Mouse (Mus musculus): ENCODE data around the gene Smco1. TPM values are rescaled to one million over a fixed set of nuclear protein-coding genes. Genes with fewer than 3 reads are reported as not detected.
"Not testable (repeated sequence)": the region's sequence is repeated elsewhere in the genome, so short reads cannot be mapped to it uniquely, and the experiment has no call there.

Smco1 gene
- polyA plus RNA-seq, 1 experiment from 2014 or later, result not detected

DNA sequence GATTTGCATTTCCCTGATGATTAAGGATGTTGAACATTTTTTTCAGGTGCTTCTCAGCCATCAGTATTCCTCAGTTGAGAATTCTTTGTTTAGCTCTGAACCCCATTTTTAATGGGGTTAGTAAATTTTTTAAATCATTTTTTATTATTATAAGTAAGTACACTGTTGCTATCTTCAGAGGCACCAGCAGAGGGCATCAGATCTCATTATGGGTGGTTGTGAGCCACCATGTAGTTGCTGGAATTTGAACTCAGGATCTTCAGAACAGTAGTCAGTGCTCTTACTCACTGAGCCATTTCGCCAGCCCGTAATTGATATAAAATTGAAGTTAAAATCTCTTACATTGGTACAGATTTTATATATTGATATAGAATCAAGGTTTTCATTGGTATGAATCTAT lies 7.0 kb upstream of the Smco1 start:
- not testable (repeated sequence) for H3K4me3 ChIP-seq (ENCODE audit: low read depth, low read length); H3K27me3 ChIP-seq (ENCODE audit: control insufficient read depth, insufficient read depth, low read depth, low read length); ATAC-seq (ENCODE audit: low read depth); H3K9ac ChIP-seq (ENCODE audit: low read depth, low read length); H3K4me2 ChIP-seq (ENCODE audit: low read depth, low read length); H3K36me3 ChIP-seq (ENCODE audit: control insufficient read depth, insufficient read depth); H3K9me3 ChIP-seq (replicated peaks; ENCODE audit: control insufficient read depth, low read length); H3K27ac ChIP-seq (ENCODE audit: low read length); H3K4me1 ChIP-seq (ENCODE audit: control insufficient read depth, low read depth, low read length)
- 62% methylated on average over 2 of the region's 2 CpGs for WGBS (ENCODE audit: insufficient replicate concordance)

DNA sequence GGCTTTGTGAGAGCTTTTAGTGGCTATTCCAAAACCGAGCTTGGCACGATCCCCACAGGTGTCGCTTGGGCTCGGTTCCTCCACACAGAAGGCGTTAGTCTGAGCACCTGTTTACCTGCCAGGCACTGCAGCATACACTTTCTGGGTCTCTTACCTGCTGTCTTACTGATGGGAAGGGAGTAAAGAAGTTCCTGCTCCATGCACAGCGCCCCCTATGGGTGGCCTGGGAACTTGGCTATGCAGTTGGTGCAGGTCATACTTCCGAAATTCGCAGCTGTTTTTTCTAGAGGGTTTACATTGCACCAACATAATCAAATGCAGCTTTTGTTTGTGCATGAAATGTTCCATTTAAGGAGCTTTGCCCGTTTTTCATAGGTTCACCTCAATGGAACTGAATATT lies 2.1 kb downstream of the Smco1 start:
- no peak overlapping the region for H3K27ac ChIP-seq (ENCODE audit: low read length)
- WGBS (ENCODE audit: insufficient replicate concordance), result 53% methylated on average over 9 of the region's 9 CpGs
- H3K4me3 ChIP-seq (ENCODE audit: low read depth, low read length), result no peak overlapping the region
- no peaks in the 10 kb centered on the region for H3K27me3 ChIP-seq (ENCODE audit: control insufficient read depth, insufficient read depth, low read depth, low read length)
- no peak overlapping the region for H3K4me2 ChIP-seq (ENCODE audit: low read depth, low read length)
- ATAC-seq (ENCODE audit: low read depth), result no peak
- no peaks in the 10 kb centered on the region for H3K9me3 ChIP-seq (replicated peaks; ENCODE audit: control insufficient read depth, low read length)
- H3K36me3 ChIP-seq (ENCODE audit: control insufficient read depth, insufficient read depth), result no peaks in the 10 kb centered on the region
- H3K9ac ChIP-seq (ENCODE audit: low read depth, low read length), result no peak overlapping the region
- H3K4me1 ChIP-seq (ENCODE audit: control insufficient read depth, low read depth, low read length), result peaks cover 8% of the 10 kb centered on the region

DNA sequence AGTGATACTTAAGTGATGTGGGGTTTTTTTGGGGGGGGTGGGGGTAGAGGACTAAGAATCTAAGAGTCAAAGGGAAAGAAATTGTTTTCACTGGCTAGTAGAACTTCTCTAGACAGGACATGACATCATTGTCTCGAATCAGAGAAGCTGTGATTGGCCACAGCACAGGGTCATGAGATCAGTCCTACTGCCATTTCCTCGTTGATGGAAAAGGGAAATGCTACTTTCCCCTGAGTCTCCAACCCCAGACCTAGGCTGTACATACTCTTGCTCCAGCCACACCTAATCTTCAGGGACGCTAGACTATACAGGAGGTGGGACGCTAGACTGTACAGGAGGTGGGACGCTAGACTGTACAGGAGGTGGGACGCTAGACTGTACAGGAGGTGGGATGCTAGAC lies 3.8 kb downstream of the Smco1 start:
- Histone ChIP-seq H3K27ac (ENCODE audit: low read length) (no peak overlapping the region), H3K4me2 (ENCODE audit: low read depth, low read length) (no peak overlapping the region), H3K27me3 (ENCODE audit: control insufficient read depth, insufficient read depth, low read depth, low read length) (no peaks in the 10 kb centered on the region), H3K9ac (ENCODE audit: low read depth, low read length) (no peak overlapping the region), H3K4me1 (ENCODE audit: control insufficient read depth, low read depth, low read length) (peaks cover 16% of the 10 kb centered on the region), H3K36me3 (ENCODE audit: control insufficient read depth, insufficient read depth) (peaks cover 4% of the 10 kb centered on the region), H3K4me3 (ENCODE audit: low read depth, low read length) (no peak overlapping the region), H3K9me3 (replicated peaks; ENCODE audit: control insufficient read depth, low read length) (no peaks in the 10 kb centered on the region)
- 79% methylated on average over 6 of the region's 6 CpGs for WGBS (ENCODE audit: insufficient replicate concordance)
- no peak for ATAC-seq (ENCODE audit: low read depth)

DNA sequence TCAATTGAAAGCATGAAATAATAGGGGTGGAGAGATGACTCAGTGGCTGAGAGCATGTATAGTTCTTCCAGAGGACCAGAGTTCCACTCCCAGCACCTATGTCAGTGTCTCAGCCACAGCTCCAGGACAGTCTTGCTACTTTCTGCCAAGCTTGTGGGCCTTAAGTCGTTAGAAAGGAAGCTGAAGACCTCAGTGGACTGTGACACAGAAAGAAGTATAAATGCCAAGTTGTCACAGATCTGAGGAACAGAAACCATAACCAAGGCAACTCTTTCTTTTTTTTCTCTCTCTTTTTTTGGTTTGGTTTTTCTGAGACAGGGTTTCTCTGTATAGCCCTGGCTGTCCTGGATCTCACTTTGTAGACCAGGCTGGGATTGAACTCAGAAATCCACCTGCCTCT lies 4.6 kb downstream of the Smco1 start:
- Histone ChIP-seq H3K27me3 (ENCODE audit: control insufficient read depth, insufficient read depth, low read depth, low read length) (no peaks in the 10 kb centered on the region), H3K4me2 (ENCODE audit: low read depth, low read length) (no peak overlapping the region), H3K9ac (ENCODE audit: low read depth, low read length) (no peak overlapping the region), H3K9me3 (replicated peaks; ENCODE audit: control insufficient read depth, low read length) (no peaks in the 10 kb centered on the region), H3K4me1 (ENCODE audit: control insufficient read depth, low read depth, low read length) (peaks cover 16% of the 10 kb centered on the region), H3K36me3 (ENCODE audit: control insufficient read depth, insufficient read depth) (peaks cover 7% of the 10 kb centered on the region), H3K4me3 (ENCODE audit: low read depth, low read length) (no peak overlapping the region), H3K27ac (ENCODE audit: low read length) (no peak overlapping the region)
- no peak for ATAC-seq (ENCODE audit: low read depth)
- WGBS (ENCODE audit: insufficient replicate concordance), result 37% methylated on average over 1 of the region's 1 CpGs

DNA sequence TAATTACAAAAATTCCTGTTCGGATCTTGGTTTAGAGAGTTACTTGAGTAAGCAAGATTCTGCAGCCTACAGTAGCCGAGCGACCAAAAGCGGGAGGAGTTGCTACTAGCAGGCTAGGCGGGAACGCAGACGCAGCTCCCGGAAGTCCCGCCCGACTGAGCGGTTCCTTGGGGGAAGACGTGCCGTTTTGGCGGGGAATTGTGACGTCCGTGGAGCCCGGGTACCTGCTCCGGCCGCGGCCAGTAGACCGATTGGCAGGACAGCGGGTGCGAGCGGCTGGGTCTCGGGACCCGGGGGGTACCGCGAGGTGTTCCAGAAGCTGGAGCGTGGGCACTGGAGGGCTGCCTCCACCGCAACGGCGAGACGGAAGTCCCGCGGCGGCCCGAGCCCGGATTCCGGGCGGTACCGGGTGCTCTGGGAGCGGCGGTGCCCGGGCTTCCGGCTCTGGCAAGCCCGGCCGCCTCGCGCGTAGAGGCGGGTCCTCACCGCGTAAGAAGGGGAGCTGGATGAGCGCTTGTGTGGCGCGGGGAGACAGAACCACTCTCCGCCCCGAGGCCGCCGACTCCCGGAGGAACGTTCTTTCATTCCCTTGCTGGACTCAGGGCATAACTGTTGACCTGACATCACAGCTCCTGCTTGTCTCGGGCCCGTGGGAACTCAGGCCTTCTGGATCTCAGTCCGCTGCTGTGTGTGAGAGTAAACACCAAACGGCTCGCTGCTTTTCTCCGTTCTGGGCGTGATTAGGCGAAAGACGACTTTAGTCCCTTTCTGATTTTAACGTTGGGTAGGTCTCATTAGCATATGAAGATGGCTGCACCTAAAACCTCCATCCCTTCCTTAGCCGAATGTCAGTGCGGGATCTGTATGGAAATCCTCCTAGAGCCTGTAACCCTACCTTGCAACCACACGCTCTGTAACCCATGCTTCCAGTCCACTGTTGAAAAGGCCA lies 6.3 kb downstream of the Smco1 start, which contains the start of gene Rnf168:
TSS of gene Rnf168 (plus strand) at position 152 of the 949 bp plus-strand sequence.
- peak; percentile 92 for ATAC-seq (ENCODE audit: low read depth)
- peak within 1 kb of the TSS; percentile 83 for H3K4me2 ChIP-seq (ENCODE audit: low read depth, low read length)
- under 1% methylated on average over 75 of the region's 75 CpGs for WGBS (ENCODE audit: insufficient replicate concordance)
- peak within 1 kb of the TSS; percentile 98 for H3K27ac ChIP-seq (ENCODE audit: low read length)
- H3K9me3 ChIP-seq (replicated peaks; ENCODE audit: control insufficient read depth, low read length), result no peaks in the 10 kb centered on the region
- H3K36me3 ChIP-seq (ENCODE audit: control insufficient read depth, insufficient read depth), result peaks cover 8% of the 10 kb centered on the region
- no peaks in the 10 kb centered on the region for H3K27me3 ChIP-seq (ENCODE audit: control insufficient read depth, insufficient read depth, low read depth, low read length)
- H3K9ac ChIP-seq (ENCODE audit: low read depth, low read length), result peak within 1 kb of the TSS; percentile 96
- peaks cover 19% of the 10 kb centered on the region for H3K4me1 ChIP-seq (ENCODE audit: control insufficient read depth, low read depth, low read length)
- H3K4me3 ChIP-seq (ENCODE audit: low read depth, low read length), result peak within 1 kb of the TSS; percentile 96

GRCm38 (mm10) chr16:32278396-32278795 lies 7.1 kb downstream of the Smco1 start:
- Histone ChIP-seq H3K36me3 (ENCODE audit: control insufficient read depth, insufficient read depth) (peaks cover 15% of the 10 kb centered on the region), H3K4me3 (ENCODE audit: low read depth, low read length) (peak overlapping the region; percentile 96), H3K9me3 (replicated peaks; ENCODE audit: control insufficient read depth, low read length) (no peaks in the 10 kb centered on the region), H3K4me1 (ENCODE audit: control insufficient read depth, low read depth, low read length) (peaks cover 19% of the 10 kb centered on the region), H3K9ac (ENCODE audit: low read depth, low read length) (peak overlapping the region; percentile 96), H3K27me3 (ENCODE audit: control insufficient read depth, insufficient read depth, low read depth, low read length) (no peaks in the 10 kb centered on the region), H3K4me2 (ENCODE audit: low read depth, low read length) (peak overlapping the region; percentile 83), H3K27ac (ENCODE audit: low read length) (peak overlapping the region; percentile 98)
- ATAC-seq (ENCODE audit: low read depth), result no peak
- WGBS (ENCODE audit: insufficient replicate concordance), result 19% methylated on average over 7 of the region's 7 CpGs

DNA sequence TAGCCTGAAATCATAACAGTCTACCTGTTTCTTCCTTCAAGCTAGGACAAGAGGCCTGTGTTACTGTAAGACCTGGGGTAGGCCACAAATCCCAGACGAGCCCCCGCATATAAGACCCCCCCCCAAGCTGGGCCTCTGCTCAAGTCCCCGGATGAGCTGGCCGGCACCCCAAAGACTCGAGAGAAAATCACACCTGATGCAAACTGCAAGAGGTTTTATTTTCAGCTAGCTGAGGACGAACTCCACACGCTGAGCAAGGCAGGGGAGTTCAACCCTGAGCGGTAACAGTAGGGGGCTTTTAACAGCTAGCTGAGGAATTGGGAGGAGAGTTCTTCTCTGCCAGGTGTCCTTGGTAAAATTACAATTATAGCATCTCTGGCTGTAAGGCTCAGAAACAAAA lies 8.9 kb downstream of the Smco1 start:
- Histone ChIP-seq H3K27me3 (ENCODE audit: control insufficient read depth, insufficient read depth, low read depth, low read length) (no peaks in the 10 kb centered on the region), H3K9ac (ENCODE audit: low read depth, low read length) (no peak overlapping the region), H3K4me2 (ENCODE audit: low read depth, low read length) (peak overlapping the region; percentile 12; the same call in 1 of the 2 replicates), H3K36me3 (ENCODE audit: control insufficient read depth, insufficient read depth) (peaks cover 32% of the 10 kb centered on the region), H3K4me3 (ENCODE audit: low read depth, low read length) (no peak overlapping the region), H3K4me1 (ENCODE audit: control insufficient read depth, low read depth, low read length) (peaks cover 19% of the 10 kb centered on the region), H3K27ac (ENCODE audit: low read length) (no peak overlapping the region), H3K9me3 (replicated peaks; ENCODE audit: control insufficient read depth, low read length) (no peaks in the 10 kb centered on the region)
- 92% methylated on average over 8 of the region's 8 CpGs for WGBS (ENCODE audit: insufficient replicate concordance)
- ATAC-seq (ENCODE audit: low read depth), result no peak

GRCm38 (mm10) chr16:32282608-32283007 lies 11.3 kb downstream of the Smco1 start:
- Histone ChIP-seq H3K4me3 (ENCODE audit: low read depth, low read length) (no peak overlapping the region), H3K27ac (ENCODE audit: low read length) (no peak overlapping the region), H3K9me3 (replicated peaks; ENCODE audit: control insufficient read depth, low read length) (no peaks in the 10 kb centered on the region), H3K4me2 (ENCODE audit: low read depth, low read length) (no peak overlapping the region), H3K36me3 (ENCODE audit: control insufficient read depth, insufficient read depth) (peaks cover 41% of the 10 kb centered on the region), H3K4me1 (ENCODE audit: control insufficient read depth, low read depth, low read length) (peaks cover 11% of the 10 kb centered on the region), H3K9ac (ENCODE audit: low read depth, low read length) (no peak overlapping the region), H3K27me3 (ENCODE audit: control insufficient read depth, insufficient read depth, low read depth, low read length) (no peaks in the 10 kb centered on the region)
- no peak for ATAC-seq (ENCODE audit: low read depth)

DNA sequence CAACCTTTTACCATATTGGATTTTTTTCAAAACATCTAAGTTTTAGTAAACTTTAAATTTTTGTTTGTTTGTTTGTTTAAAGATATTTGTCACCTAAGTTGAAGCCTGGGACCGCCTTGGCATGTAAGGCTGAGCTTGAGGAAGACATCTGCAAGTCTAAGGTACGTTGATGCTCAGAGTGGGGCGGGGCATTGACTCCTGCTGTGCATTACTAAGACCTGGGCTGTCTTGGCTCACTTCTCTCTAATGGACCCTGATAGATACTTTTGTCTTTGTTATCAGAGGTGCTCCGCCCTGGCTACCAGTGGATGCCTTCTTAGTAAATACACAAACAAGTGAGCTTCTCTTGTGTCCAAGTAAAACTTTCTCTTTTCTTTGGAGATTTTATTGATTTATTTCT lies 20.6 kb downstream of the Smco1 start:
- Histone ChIP-seq H3K9me3 (replicated peaks; ENCODE audit: control insufficient read depth, low read length) (no peaks in the 10 kb centered on the region), H3K9ac (ENCODE audit: low read depth, low read length) (no peak overlapping the region), H3K4me2 (ENCODE audit: low read depth, low read length) (no peak overlapping the region), H3K27ac (ENCODE audit: low read length) (no peak overlapping the region), H3K36me3 (ENCODE audit: control insufficient read depth, insufficient read depth) (peaks cover 37% of the 10 kb centered on the region), H3K4me1 (ENCODE audit: control insufficient read depth, low read depth, low read length) (no peaks in the 10 kb centered on the region), H3K4me3 (ENCODE audit: low read depth, low read length) (no peak overlapping the region), H3K27me3 (ENCODE audit: control insufficient read depth, insufficient read depth, low read depth, low read length) (no peaks in the 10 kb centered on the region)
- WGBS (ENCODE audit: insufficient replicate concordance), result 88% methylated on average over 4 of the region's 4 CpGs
- no peak for ATAC-seq (ENCODE audit: low read depth)
